Mouse (Mus musculus) megakaryocyte, embryonic 14.5 days (primary cell): ENCODE results near the gene Gm6309.
"Not testable (repeated sequence)": the region's sequence is repeated elsewhere in the genome, so short reads cannot be mapped to it uniquely, and the experiment has no call there.

Experiments used
- FLI1 ChIP-seq: IDR thresholded peaks from 2 replicates; pipeline ENCODE4 v1.6.1; 2012; ENCODE audit warnings: low read length, inconsistent platforms, mixed read lengths
- GATA1 ChIP-seq: IDR thresholded peaks from 3 replicates; pipeline ENCODE4 v1.6.1; 2012; ENCODE audit warnings: mixed read lengths, low read length, inconsistent platforms, borderline replicate concordance

DNA sequence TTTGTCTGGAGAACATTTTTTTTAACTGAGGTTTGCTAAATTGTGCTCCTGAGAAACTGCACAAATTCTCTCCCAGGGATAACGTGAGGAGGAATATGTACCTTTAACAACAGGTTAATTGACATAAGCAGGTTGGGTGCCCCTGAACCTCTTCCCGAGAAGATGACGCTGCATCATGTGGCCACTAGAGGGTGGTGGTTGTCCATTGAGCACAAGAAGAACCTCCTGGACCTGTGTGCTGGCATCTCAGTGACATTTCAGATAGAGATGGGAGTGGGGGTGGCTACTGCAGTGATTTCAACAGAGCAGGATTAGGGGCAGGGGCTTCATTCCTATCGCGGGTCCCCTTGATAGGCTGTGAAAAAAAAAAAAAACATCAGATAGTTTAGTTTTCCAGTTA lies 16.9 kb upstream of the Gm6309 start:
- not testable (repeated sequence) for TF ChIP-seq GATA1, FLI1
